Mouse (Mus musculus) layer of hippocampus, adult 11-12 months (tissue): ENCODE results near the gene Hoxd12.

Source experiments
- DNase-seq: peaks from one replicate; pipeline ENCODE4 v3.0.0; 2022; ENCODE audit warnings: low spot score

The Hoxd12 gene

GRCm38 (mm10) chr2:74674881-74675665 lies at the start of gene Hoxd12:
TSS of gene Hoxd12 (plus strand) at chr2:74675013.
- no peak for DNase-seq

- DNase-seq: no peak
Observed at GRCm38 (mm10) chr2:74635412-74635811, 39.4 kb upstream of the Hoxd12 start.

- no peak for DNase-seq
Observed at GRCm38 (mm10) chr2:74642431-74642830, 32.4 kb upstream of the Hoxd12 start.

- DNase-seq: no peak
Observed at GRCm38 (mm10) chr2:74645631-74646030, 29.2 kb upstream of the Hoxd12 start.

- no peak for DNase-seq
Observed at GRCm38 (mm10) chr2:74647082-74647864, 27.5 kb upstream of the Hoxd12 start.

- DNase-seq: no peak
Observed at GRCm38 (mm10) chr2:74652996-74653340, 21.8 kb upstream of the Hoxd12 start.

GRCm38 (mm10) chr2:74653781-74654535 lies 20.9 kb upstream of the Hoxd12 start:
- no peak for DNase-seq

- DNase-seq: no peak
Observed at GRCm38 (mm10) chr2:74654743-74655419, 19.9 kb upstream of the Hoxd12 start.

GRCm38 (mm10) chr2:74655420-74655781 lies 19.4 kb upstream of the Hoxd12 start:
- DNase-seq: no peak

GRCm38 (mm10) chr2:74655821-74656631 lies 18.8 kb upstream of the Hoxd12 start:
- DNase-seq: no peak

- no peak for DNase-seq
Observed at GRCm38 (mm10) chr2:74656632-74657021, 18.2 kb upstream of the Hoxd12 start.

GRCm38 (mm10) chr2:74657251-74658023 lies 17.4 kb upstream of the Hoxd12 start:
- DNase-seq: no peak

GRCm38 (mm10) chr2:74658024-74658666 lies 16.7 kb upstream of the Hoxd12 start:
- no peak for DNase-seq

GRCm38 (mm10) chr2:74658667-74659371 lies 16.0 kb upstream of the Hoxd12 start:
- DNase-seq: no peak

- DNase-seq: no peak
Observed at GRCm38 (mm10) chr2:74659507-74660005, 15.3 kb upstream of the Hoxd12 start, which contains the start of gene Evx2. TSS of gene Evx2 (minus strand) at chr2:74659557.

GRCm38 (mm10) chr2:74660421-74661375 lies 14.1 kb upstream of the Hoxd12 start:
- DNase-seq: no peak

GRCm38 (mm10) chr2:74661685-74662084 lies 13.1 kb upstream of the Hoxd12 start:
- peak; percentile 23 for DNase-seq
